Mouse (Mus musculus) hindbrain, embryonic 11.5 days (tissue): ENCODE measurements at regions not wholly inside any gene's neighbourhood (a gene's known extent, or its start where the extent isn't known, plus 50 kb on each side); places are given as distances from the start of the nearest gene placed in this dataset.
"Not testable (repeated sequence)": the region's sequence is repeated elsewhere in the genome, so short reads cannot be mapped to it uniquely, and the experiment has no call there.

ENCODE experiments used
- ATAC-seq: fragments of 200-750 bp; cut with Nextera tagmentation; 2 replicates; pipeline ENCODE4 v1.8.0; 2017; ENCODE audit warnings: mild to moderate bottlenecking, moderate TSS enrichment, moderate library complexity; ENCODE audit not compliant: low FRiP score
- DNase-seq: peaks from one replicate; pipeline ENCODE4 v3.0.0-alpha.2; 2015; ENCODE audit warnings: low spot score
- H3K27ac ChIP-seq: fragments of 300-500 bp; sonication (generic); 2 replicates; pipeline ENCODE4 v1.5.1; 2014; ENCODE audit warnings: mild to moderate bottlenecking, low read depth, low read length
- H3K27me3 ChIP-seq: fragments of 300-500 bp; sonication (generic); 2 replicates; pipeline ENCODE4 v1.6.1; 2014; ENCODE audit warnings: mild to moderate bottlenecking, low read length, moderate library complexity, mixed read lengths; ENCODE audit not compliant: control insufficient read depth, insufficient read depth
- H3K36me3 ChIP-seq: fragments of 300-500 bp; sonication (generic); 2 replicates; pipeline ENCODE4 v1.6.1; 2014; ENCODE audit warnings: mild to moderate bottlenecking, low read length, moderate library complexity, mixed read lengths; ENCODE audit not compliant: control insufficient read depth, insufficient read depth
- H3K4me1 ChIP-seq: fragments of 300-500 bp; sonication (generic); replicated peaks from 2 replicates; pipeline ENCODE4 v1.6.1; 2014; ENCODE audit warnings: low read length, mixed read lengths; ENCODE audit not compliant: control insufficient read depth, insufficient read depth
- H3K4me2 ChIP-seq: fragments of 300-500 bp; sonication (generic); replicated peaks from 2 replicates; pipeline ENCODE4 v1.6.1; 2014; ENCODE audit warnings: mild to moderate bottlenecking, low read depth, low read length
- H3K4me3 ChIP-seq: fragments of 300-500 bp; sonication (generic); 2 replicates; pipeline ENCODE4 v1.5.1; 2014; ENCODE audit warnings: low read depth, low read length
- H3K9ac ChIP-seq: fragments of 300-500 bp; sonication (generic); 2 replicates; pipeline ENCODE4 v1.6.1; 2014; ENCODE audit warnings: low read depth, low read length
- H3K9me3 ChIP-seq: fragments of 300-500 bp; sonication (generic); 2 replicates; pipeline ENCODE4 v1.6.1; 2016; ENCODE audit warnings: low read length; ENCODE audit not compliant: control insufficient read depth
- WGBS: fragments of 180-500 bp; shearing (Covaris S2); extraction: QIAGEN DNeasy Blood & Tissue Kit; methylation state at CpG from one replicate; pipeline ENCODE4 v1.1.7; 2014; 5-methylcytosine and 5-hydroxymethylcytosine counted together

DNA sequence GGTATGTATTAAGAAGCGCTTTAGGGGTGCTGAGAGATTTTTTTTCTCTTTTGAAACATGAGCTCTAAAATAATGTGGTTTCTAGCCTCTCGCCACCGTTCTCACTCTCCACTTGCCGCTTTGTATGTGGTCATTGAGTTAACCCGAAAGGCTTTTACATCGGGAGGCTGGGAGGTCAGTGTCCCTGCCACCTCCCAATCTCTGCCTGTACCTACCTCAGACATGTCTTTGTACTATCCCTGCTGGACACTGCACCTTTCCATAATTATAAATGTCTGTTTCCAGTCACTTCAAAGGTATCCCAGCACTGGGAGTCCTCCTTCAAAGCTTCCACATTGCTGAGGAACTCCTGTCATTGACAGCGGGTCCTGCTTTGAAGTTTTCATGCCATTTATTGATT lies 347.6 kb upstream of the Tbc1d2b start:
- peak; percentile 5 for DNase-seq
- Histone ChIP-seq H3K4me2 (no peak overlapping the region), H3K27me3 (no peaks in the 10 kb centered on the region), H3K27ac (no peak overlapping the region), H3K9ac (no peak overlapping the region), H3K4me3 (no peak overlapping the region), H3K9me3 (no peaks in the 10 kb centered on the region), H3K36me3 (no peaks in the 10 kb centered on the region), H3K4me1 (no peaks in the 10 kb centered on the region)
- 48% methylated on average over 7 of the region's 7 CpGs for WGBS
- ATAC-seq: no peak

DNA sequence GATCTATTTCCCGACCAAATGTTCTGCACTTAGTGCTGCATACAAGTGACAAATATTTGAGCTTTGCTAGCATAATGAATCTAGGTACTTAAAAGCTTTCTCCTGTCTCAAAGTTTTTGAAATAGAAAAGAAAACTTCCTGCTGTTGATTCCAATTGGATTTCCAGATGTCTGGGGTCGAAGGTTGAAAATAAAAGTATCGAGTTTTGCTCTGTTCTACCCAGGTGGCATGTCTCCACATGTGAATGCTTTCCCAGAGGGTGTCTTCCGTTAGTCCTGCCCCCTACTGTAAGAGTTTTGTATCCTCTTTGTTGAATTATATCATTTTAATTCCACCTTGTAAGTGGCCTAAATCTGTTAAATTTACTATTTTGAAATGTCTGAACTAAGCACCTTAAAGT lies 327.3 kb upstream of the Tbc1d2b start:
- Histone ChIP-seq H3K4me3 (no peak overlapping the region), H3K9ac (no peak overlapping the region), H3K27me3 (no peaks in the 10 kb centered on the region), H3K4me2 (no peak overlapping the region), H3K36me3 (no peaks in the 10 kb centered on the region), H3K4me1 (no peaks in the 10 kb centered on the region), H3K9me3 (no peaks in the 10 kb centered on the region), H3K27ac (no peak overlapping the region)
- DNase-seq (peak; percentile 19), ATAC-seq (no peak)
- WGBS: 63% methylated on average over 4 of the region's 4 CpGs

GRCm38 (mm10) chr9:90556742-90557141 lies 286.1 kb upstream of the Tbc1d2b start:
- Histone ChIP-seq H3K36me3 (no peaks in the 10 kb centered on the region), H3K9me3 (no peaks in the 10 kb centered on the region), H3K4me1 (no peaks in the 10 kb centered on the region), H3K27me3 (no peaks in the 10 kb centered on the region), H3K4me2 (no peak overlapping the region), H3K27ac (no peak overlapping the region), H3K9ac (no peak overlapping the region), H3K4me3 (no peak overlapping the region)
- peak; percentile 37; the same call in 1 of the 2 replicates for ATAC-seq
- no peak for DNase-seq
- 74% methylated on average over 1 of the region's 1 CpGs for WGBS

DNA sequence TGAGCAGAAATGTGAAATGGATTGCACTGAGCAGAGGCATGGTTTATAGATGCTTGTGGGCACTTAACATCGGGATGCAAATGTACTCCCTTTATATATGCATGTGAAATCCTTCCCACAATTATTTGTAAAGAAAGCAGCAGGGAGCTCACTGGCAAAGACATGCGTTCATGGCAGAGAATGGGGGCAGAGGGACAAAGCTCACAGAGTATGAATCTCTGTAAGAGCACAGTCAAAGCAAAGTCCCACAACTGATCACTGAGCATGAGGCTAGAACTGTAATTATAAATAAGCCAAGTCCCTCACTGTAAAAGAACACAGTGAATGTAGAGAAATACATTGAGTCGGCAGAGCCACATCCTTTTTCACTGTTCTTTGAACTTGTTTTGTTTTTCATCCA lies 285.6 kb upstream of the Tbc1d2b start:
- WGBS: 51% methylated on average over 3 of the region's 3 CpGs
- Histone ChIP-seq H3K9ac (no peak overlapping the region), H3K27me3 (no peaks in the 10 kb centered on the region), H3K4me1 (no peaks in the 10 kb centered on the region), H3K9me3 (no peaks in the 10 kb centered on the region), H3K27ac (no peak overlapping the region), H3K36me3 (no peaks in the 10 kb centered on the region), H3K4me2 (no peak overlapping the region), H3K4me3 (no peak overlapping the region)
- DNase-seq (peak; percentile 27), ATAC-seq (peak; percentile 75)

DNA sequence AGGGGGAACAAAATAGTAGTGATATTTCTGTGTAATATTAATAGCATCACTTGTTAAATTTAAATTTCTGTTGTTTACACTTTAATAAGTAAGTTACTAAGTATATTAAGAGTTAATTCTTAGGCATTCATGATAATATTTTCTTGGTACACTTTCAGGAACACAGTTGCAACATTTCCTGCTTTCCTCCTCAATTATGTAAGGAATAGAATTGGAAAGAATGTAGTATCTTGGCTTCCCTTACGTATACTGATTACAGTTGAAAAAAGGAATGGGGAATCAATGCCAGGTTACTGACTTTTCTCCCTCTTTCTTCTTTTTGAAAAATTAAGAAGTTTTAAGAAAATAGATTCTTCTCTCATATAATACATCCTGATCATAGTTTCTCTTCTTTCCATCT lies 277.3 kb upstream of the Tbc1d2b start:
- Histone ChIP-seq H3K36me3 (no peaks in the 10 kb centered on the region), H3K9ac (no peak overlapping the region), H3K27ac (no peak overlapping the region), H3K9me3 (no peaks in the 10 kb centered on the region), H3K4me1 (no peaks in the 10 kb centered on the region), H3K27me3 (no peaks in the 10 kb centered on the region), H3K4me2 (no peak overlapping the region), H3K4me3 (no peak overlapping the region)
- no peak for DNase-seq
- no peak for ATAC-seq
- 88% methylated on average over 1 of the region's 1 CpGs for WGBS

- no peak for ATAC-seq
- DNase-seq: no peak
- no peak overlapping the region for H3K4me3 ChIP-seq
- H3K4me1 ChIP-seq: no peaks in the 10 kb centered on the region
- no peaks in the 10 kb centered on the region for H3K36me3 ChIP-seq
- H3K27me3 ChIP-seq: no peaks in the 10 kb centered on the region
- H3K9ac ChIP-seq: no peak overlapping the region
- no peak overlapping the region for H3K27ac ChIP-seq
- no peaks in the 10 kb centered on the region for H3K9me3 ChIP-seq
- H3K4me2 ChIP-seq: no peak overlapping the region
These were observed 276.1 kb upstream of the Tbc1d2b start for GRCm38 (mm10) chr9:90546720-90547119.

GRCm38 (mm10) chr9:90537683-90538082 lies 267.1 kb upstream of the Tbc1d2b start:
- 86% methylated on average over 8 of the region's 8 CpGs for WGBS
- H3K27me3 ChIP-seq, H3K27ac ChIP-seq, H3K4me2 ChIP-seq, H3K4me1 ChIP-seq, H3K4me3 ChIP-seq, H3K9ac ChIP-seq, ATAC-seq, DNase-seq, H3K9me3 ChIP-seq, H3K36me3 ChIP-seq: not testable (repeated sequence)

DNA sequence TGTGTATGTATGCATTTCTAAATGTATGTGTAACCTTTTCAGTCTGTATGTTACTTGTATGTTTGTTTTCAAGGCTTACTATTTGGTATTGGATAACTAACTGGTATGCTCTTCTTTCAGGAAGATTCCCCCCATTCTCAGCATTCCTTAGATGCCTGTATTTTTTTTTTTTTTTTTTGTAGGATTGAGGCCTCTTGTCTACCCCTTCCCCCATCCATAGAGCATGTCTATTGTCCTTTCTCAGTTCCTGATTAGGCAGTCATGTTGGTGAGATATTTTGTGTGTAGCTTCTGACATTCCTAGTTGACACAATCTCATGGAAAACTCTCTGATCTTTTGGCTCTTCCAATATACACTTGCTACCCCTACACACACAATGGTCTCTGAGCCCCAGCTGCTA lies 262.8 kb upstream of the Tbc1d2b start:
- H3K36me3 ChIP-seq: no peaks in the 10 kb centered on the region
- no peaks in the 10 kb centered on the region for H3K9me3 ChIP-seq
- no peak overlapping the region for H3K27ac ChIP-seq
- DNase-seq (no peak), ATAC-seq (no peak)
- no peak overlapping the region for H3K4me3 ChIP-seq
- no peak overlapping the region for H3K9ac ChIP-seq
- H3K4me1 ChIP-seq: no peaks in the 10 kb centered on the region
- H3K4me2 ChIP-seq: no peak overlapping the region
- no peaks in the 10 kb centered on the region for H3K27me3 ChIP-seq

DNA sequence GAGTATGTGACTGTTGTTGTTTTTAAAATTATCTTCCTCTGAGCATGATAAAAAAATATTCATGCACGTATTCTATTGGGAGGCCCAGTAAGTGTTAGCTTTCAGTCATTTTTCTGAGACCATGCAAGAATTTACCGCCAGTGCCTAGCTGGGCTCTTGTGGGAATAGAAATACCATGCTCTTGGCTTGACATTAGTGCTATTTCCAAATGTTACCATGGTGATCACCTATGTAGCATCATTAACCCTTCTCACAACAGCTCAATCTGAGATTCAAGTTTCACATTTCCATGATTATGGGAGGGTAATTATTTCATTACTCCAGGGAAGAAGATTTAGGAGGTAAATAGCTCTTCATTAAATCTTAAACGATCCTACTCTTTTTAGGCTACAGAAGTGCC lies 250.6 kb upstream of the Tbc1d2b start:
- Histone ChIP-seq H3K9ac (no peak overlapping the region), H3K27ac (no peak overlapping the region), H3K4me2 (no peak overlapping the region), H3K9me3 (no peaks in the 10 kb centered on the region), H3K36me3 (no peaks in the 10 kb centered on the region), H3K4me1 (no peaks in the 10 kb centered on the region), H3K4me3 (no peak overlapping the region), H3K27me3 (no peaks in the 10 kb centered on the region)
- ATAC-seq (0 out of 2 replicates have a peak, but pooled peaks have one; percentile 23), DNase-seq (peak; percentile 5)
- 75% methylated on average over 3 of the region's 3 CpGs for WGBS
